Mouse (Mus musculus): ENCODE results near the gene Iqschfp. TPM values are rescaled to one million over a fixed set of nuclear protein-coding genes. Genes with fewer than 3 reads are reported as not detected.

Gene Iqschfp
- polyA plus RNA-seq, 1 experiment: not detected

GRCm38 (mm10) chr3:68202162-68202902, 310.3 kb downstream of the Iqschfp start:
- no peak for DNase-seq (ENCODE audit: low read depth)

GRCm38 (mm10) chr3:68203934-68204467, 312.0 kb downstream of the Iqschfp start:
- DNase-seq (ENCODE audit: low read depth): no peak

GRCm38 (mm10) chr3:68210422-68210821, 318.4 kb downstream of the Iqschfp start:
- no peak for DNase-seq (ENCODE audit: low read depth)

- no peak for DNase-seq (ENCODE audit: low read depth)
Measured at GRCm38 (mm10) chr3:68221452-68221851, 329.4 kb downstream of the Iqschfp start.

- no peak for DNase-seq (ENCODE audit: low read depth)
Measured at GRCm38 (mm10) chr3:68239887-68240286, 347.9 kb downstream of the Iqschfp start.

- DNase-seq (ENCODE audit: low read depth): no peak
Measured at GRCm38 (mm10) chr3:68243239-68243638, 351.2 kb downstream of the Iqschfp start.

GRCm38 (mm10) chr3:68246154-68246553, 354.1 kb downstream of the Iqschfp start:
- no peak for DNase-seq (ENCODE audit: low read depth)

GRCm38 (mm10) chr3:68250589-68250988, 358.6 kb downstream of the Iqschfp start:
- no peak for DNase-seq (ENCODE audit: low read depth)

- DNase-seq (ENCODE audit: low read depth): no peak
Measured at GRCm38 (mm10) chr3:68252335-68252734, 360.3 kb downstream of the Iqschfp start.

GRCm38 (mm10) chr3:68262304-68262703, 370.3 kb downstream of the Iqschfp start:
- no peak for DNase-seq (ENCODE audit: low read depth)

- no peak for DNase-seq (ENCODE audit: low read depth)
Measured at GRCm38 (mm10) chr3:68267905-68268304, 375.9 kb downstream of the Iqschfp start.

- no peak for DNase-seq (ENCODE audit: low read depth)
Measured at GRCm38 (mm10) chr3:68269251-68269650, 377.2 kb downstream of the Iqschfp start.

- DNase-seq (ENCODE audit: low read depth): no peak
Measured at GRCm38 (mm10) chr3:68270246-68270645, 378.2 kb downstream of the Iqschfp start.

GRCm38 (mm10) chr3:68271457-68271856, 379.4 kb downstream of the Iqschfp start:
- no peak for DNase-seq (ENCODE audit: low read depth)

- no peak for DNase-seq (ENCODE audit: low read depth)
Measured at GRCm38 (mm10) chr3:68271881-68272280, 379.8 kb downstream of the Iqschfp start.

GRCm38 (mm10) chr3:68282844-68283594, 391.0 kb downstream of the Iqschfp start:
- no peak for DNase-seq (ENCODE audit: low read depth)

GRCm38 (mm10) chr3:68283595-68283991, 391.6 kb downstream of the Iqschfp start:
- no peak for DNase-seq (ENCODE audit: low read depth)

- DNase-seq (ENCODE audit: low read depth): no peak
Measured at GRCm38 (mm10) chr3:68284500-68284899, 392.5 kb downstream of the Iqschfp start.

- no peak for DNase-seq (ENCODE audit: low read depth)
Measured at GRCm38 (mm10) chr3:68296752-68297151, 404.7 kb downstream of the Iqschfp start.

- no peak for DNase-seq (ENCODE audit: low read depth)
Measured at GRCm38 (mm10) chr3:68305647-68306046, 413.6 kb downstream of the Iqschfp start.

- DNase-seq (ENCODE audit: low read depth): no peak
Measured at GRCm38 (mm10) chr3:68306726-68307125, 414.7 kb downstream of the Iqschfp start.

- no peak for DNase-seq (ENCODE audit: low read depth)
Measured at GRCm38 (mm10) chr3:68325575-68325974, 433.5 kb downstream of the Iqschfp start.

GRCm38 (mm10) chr3:68332515-68332914, 440.5 kb downstream of the Iqschfp start:
- DNase-seq (ENCODE audit: low read depth): no peak

All from gonadal fat pad, adult 2 months (tissue).